Mouse (Mus musculus): Measurements from ENCODE around the gene Thsd4.

Thsd4 gene

DNA sequence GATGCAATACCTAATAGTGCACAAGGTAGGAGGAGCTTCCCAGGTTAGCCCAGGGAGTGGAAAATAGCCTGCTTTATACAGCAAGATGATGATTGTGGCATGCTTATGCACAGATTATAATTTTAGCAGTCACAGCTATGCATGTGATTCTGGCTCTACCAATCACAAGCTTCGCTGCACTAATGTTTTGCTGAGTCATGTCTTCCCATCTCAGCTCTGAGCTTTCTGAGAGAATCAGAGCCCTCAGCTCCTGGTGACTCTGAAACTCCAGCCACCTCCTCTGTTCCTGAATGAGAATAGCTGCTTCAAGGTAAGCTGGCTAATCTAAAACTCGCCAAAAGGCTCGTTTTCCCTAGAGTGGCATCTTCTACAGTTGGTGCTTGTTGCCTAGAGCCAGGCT, 591.6 kb downstream of the Thsd4 start:
- DNase-seq: no peak
